Mouse (Mus musculus): ENCODE results near the gene Xxylt1. TPM values are rescaled to one million over a fixed set of nuclear protein-coding genes. Genes with fewer than 3 reads are reported as not detected.

Xxylt1 gene
- polyA plus RNA-seq, 1 experiment = 2.7 TPM

DNA sequence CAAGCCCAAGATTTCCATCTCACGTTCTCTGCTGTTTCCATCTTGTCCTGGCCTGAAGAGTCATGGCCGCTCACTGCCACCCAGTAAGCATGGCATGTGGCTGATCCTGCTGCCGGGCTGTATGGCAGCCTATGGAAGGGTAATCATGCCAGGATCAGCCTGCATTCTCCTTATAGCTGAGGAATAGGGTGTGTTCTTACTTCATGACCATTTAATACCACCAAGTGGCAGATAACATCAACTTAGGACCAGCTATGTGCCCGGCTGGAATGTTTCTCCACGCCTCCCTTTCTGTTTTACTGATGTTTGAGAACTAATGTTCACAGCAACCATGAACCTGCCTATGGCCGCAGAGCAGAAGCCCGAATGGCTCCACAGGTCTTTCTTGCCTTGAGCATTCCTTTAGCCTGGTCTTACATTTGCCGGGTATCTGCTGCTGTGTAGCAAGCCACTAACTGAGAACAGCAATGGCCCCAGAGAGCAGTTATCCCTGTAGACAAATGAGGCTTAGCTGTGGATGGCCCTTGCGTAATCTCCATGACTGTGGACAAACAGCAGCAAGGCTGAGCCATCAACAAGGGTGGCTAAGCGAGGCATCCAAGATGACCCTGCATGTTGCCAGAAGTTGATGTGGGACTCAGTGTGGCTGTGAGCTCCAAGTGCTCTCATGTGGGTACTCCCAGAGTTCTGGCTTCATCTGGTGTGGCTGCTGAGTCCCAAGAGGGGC is 63.4 kb downstream of the Xxylt1 start:
- Histone ChIP-seq H3K4me1 (ENCODE audit: control insufficient read depth, insufficient read depth, low read length) (peaks cover 12% of the 10 kb centered on the region), H3K27ac (ENCODE audit: control insufficient read depth, insufficient read depth, low read depth, low read length, poor library complexity) (no peak overlapping the region), H3K4me3 (replicated peaks; ENCODE audit: control insufficient read depth, low read depth, low read length) (no peak overlapping the region)
- 77% methylated on average over 10 of the region's 10 CpGs for WGBS
- no peak for TF ChIP-seq POLR2A (IDR thresholded peaks at IDR 0.05; ENCODE audit: borderline replicate concordance, control insufficient read depth, low read depth, low read length)
- no peak for TF ChIP-seq CTCF (IDR thresholded peaks at IDR 0.05; ENCODE audit: control insufficient read depth, insufficient read depth, low read length)

DNA sequence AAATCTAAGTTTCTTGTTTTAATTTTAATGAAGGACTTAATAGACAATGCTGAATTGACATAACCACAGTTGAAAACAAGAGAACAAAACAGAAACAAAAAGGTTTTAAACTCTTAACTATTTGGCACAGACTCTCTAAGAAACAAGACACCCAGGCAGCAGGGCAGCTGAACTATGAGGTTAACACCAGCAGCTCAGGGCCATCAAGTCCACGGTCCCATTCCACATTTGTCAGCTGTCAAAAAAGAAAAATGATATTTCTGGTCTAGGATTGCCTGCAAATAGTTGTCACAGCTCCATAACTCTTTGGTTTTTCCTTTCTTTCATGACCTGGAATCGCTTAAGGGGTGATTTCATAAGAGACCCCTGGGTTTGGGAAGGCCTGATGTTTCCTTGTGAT is 64.6 kb downstream of the Xxylt1 start:
- Histone ChIP-seq H3K27ac (ENCODE audit: control insufficient read depth, insufficient read depth, low read depth, low read length, poor library complexity) (no peak overlapping the region), H3K4me1 (ENCODE audit: control insufficient read depth, insufficient read depth, low read length) (peaks cover 7% of the 10 kb centered on the region), H3K4me3 (replicated peaks; ENCODE audit: control insufficient read depth, low read depth, low read length) (no peak overlapping the region)
- 73% methylated on average over 2 of the region's 2 CpGs for WGBS
- TF ChIP-seq POLR2A (IDR thresholded peaks at IDR 0.05; ENCODE audit: borderline replicate concordance, control insufficient read depth, low read depth, low read length) (no peak), CTCF (IDR thresholded peaks at IDR 0.05; ENCODE audit: control insufficient read depth, insufficient read depth, low read length) (no peak)

GRCm38 (mm10) chr16:31016169-31016568 is 65.1 kb downstream of the Xxylt1 start:
- no peak overlapping the region for H3K27ac ChIP-seq (ENCODE audit: control insufficient read depth, insufficient read depth, low read depth, low read length, poor library complexity)
- 65% methylated on average over 8 of the region's 8 CpGs for WGBS
- no peak overlapping the region for H3K4me3 ChIP-seq (replicated peaks; ENCODE audit: control insufficient read depth, low read depth, low read length)
- TF ChIP-seq CTCF (IDR thresholded peaks at IDR 0.05; ENCODE audit: control insufficient read depth, insufficient read depth, low read length) = peak; percentile 51; the same call in 1 of the 2 replicates
- no peak for TF ChIP-seq POLR2A (IDR thresholded peaks at IDR 0.05; ENCODE audit: borderline replicate concordance, control insufficient read depth, low read depth, low read length)
- H3K4me1 ChIP-seq (ENCODE audit: control insufficient read depth, insufficient read depth, low read length) = peaks cover 2% of the 10 kb centered on the region

- Histone ChIP-seq H3K4me3 (replicated peaks; ENCODE audit: control insufficient read depth, low read depth, low read length) (no peak overlapping the region), H3K4me1 (ENCODE audit: control insufficient read depth, insufficient read depth, low read length) (no peaks in the 10 kb centered on the region), H3K27ac (ENCODE audit: control insufficient read depth, insufficient read depth, low read depth, low read length, poor library complexity) (no peak overlapping the region)
- WGBS = 83% methylated on average over 1 of the region's 1 CpGs
- no peak for TF ChIP-seq CTCF (IDR thresholded peaks at IDR 0.05; ENCODE audit: control insufficient read depth, insufficient read depth, low read length)
- TF ChIP-seq POLR2A (IDR thresholded peaks at IDR 0.05; ENCODE audit: borderline replicate concordance, control insufficient read depth, low read depth, low read length) = no peak
These were observed 66.0 kb downstream of the Xxylt1 start for GRCm38 (mm10) chr16:31015271-31015670.

DNA sequence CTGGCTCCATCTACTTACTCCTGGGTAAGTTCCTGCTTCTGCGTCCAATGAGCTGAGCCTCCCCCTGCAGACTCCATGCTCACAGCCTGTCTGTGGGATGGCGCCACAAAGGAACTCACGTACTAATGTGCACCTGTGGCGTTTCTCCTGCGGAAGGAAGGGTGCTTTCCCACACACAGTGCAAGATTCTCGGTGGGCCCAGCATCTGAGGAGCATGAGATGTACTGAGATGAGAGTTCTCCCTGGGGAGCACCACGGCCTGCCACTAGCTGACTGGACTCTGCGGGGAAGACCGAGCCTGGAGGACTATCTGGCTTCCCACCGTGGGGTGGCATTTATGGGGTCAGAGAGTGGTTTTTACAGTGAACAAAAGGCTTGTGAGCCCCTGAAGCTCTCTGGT is 69.0 kb downstream of the Xxylt1 start:
- 77% methylated on average over 10 of the region's 10 CpGs for WGBS

DNA sequence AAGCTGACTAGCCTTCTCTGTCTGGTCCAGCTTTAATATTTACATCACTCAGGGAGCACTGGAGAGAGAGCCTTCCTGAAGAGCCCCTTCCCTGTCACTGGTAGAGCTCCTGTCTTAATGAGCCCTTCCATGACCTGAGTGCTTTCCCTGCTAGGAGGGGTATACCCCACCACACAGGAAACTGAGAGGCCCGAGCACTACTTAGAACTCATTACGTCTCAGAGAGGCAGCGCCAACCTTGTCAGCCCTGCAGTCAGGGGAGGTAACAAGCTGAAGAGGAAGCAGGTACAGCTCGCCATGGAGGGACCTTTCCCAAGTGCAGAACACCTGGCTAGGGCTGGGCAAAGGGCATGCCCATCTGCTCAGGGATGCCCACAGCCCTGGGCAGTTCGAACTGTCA is 70.8 kb downstream of the Xxylt1 start:
- Histone ChIP-seq H3K4me3 (replicated peaks; ENCODE audit: control insufficient read depth, low read depth, low read length) (no peak overlapping the region), H3K4me1 (ENCODE audit: control insufficient read depth, insufficient read depth, low read length) (no peaks in the 10 kb centered on the region), H3K27ac (ENCODE audit: control insufficient read depth, insufficient read depth, low read depth, low read length, poor library complexity) (no peak overlapping the region)
- TF ChIP-seq CTCF (IDR thresholded peaks at IDR 0.05; ENCODE audit: control insufficient read depth, insufficient read depth, low read length) = no peak
- TF ChIP-seq POLR2A (IDR thresholded peaks at IDR 0.05; ENCODE audit: borderline replicate concordance, control insufficient read depth, low read depth, low read length) = no peak
- 56% methylated on average over 5 of the region's 5 CpGs for WGBS

More for the DNA sequence above, 69.0 kb downstream of the Xxylt1 start:
- no peak for TF ChIP-seq CTCF (IDR thresholded peaks at IDR 0.05; ENCODE audit: control insufficient read depth, insufficient read depth, low read length)
- no peak for TF ChIP-seq POLR2A (IDR thresholded peaks at IDR 0.05; ENCODE audit: borderline replicate concordance, control insufficient read depth, low read depth, low read length)
- Histone ChIP-seq H3K4me3 (replicated peaks; ENCODE audit: control insufficient read depth, low read depth, low read length) (no peak overlapping the region), H3K4me1 (ENCODE audit: control insufficient read depth, insufficient read depth, low read length) (no peaks in the 10 kb centered on the region), H3K27ac (ENCODE audit: control insufficient read depth, insufficient read depth, low read depth, low read length, poor library complexity) (no peak overlapping the region)

- WGBS = 66% methylated on average over 7 of the region's 7 CpGs
- TF ChIP-seq CTCF (IDR thresholded peaks at IDR 0.05; ENCODE audit: control insufficient read depth, insufficient read depth, low read length) (no peak), POLR2A (IDR thresholded peaks at IDR 0.05; ENCODE audit: borderline replicate concordance, control insufficient read depth, low read depth, low read length) (no peak)
- Histone ChIP-seq H3K4me3 (replicated peaks; ENCODE audit: control insufficient read depth, low read depth, low read length) (no peak overlapping the region), H3K4me1 (ENCODE audit: control insufficient read depth, insufficient read depth, low read length) (no peaks in the 10 kb centered on the region), H3K27ac (ENCODE audit: control insufficient read depth, insufficient read depth, low read depth, low read length, poor library complexity) (no peak overlapping the region)
These were observed 72.9 kb downstream of the Xxylt1 start for GRCm38 (mm10) chr16:31008326-31008725.

DNA sequence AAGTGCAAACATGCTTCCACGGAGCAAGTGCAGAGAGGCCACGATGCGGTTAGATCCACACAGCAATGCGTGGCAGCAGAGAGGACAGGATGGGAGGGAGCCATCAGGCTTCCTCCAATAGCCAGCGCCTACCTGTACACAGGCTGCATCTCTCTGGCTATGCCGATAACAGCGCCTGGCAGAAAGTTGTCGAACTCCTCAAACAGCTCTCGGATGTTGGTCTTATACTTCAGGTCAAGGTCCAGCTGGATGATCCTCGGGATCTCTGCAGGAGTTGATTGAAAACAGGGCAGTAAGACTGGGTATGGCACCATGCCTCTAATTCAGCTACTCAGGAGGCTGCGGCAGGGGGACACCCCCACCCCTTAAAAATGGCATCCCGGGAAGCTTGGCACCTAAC is 73.7 kb downstream of the Xxylt1 start:
- WGBS = 91% methylated on average over 12 of the region's 12 CpGs
- peaks cover 2% of the 10 kb centered on the region for H3K4me1 ChIP-seq (ENCODE audit: control insufficient read depth, insufficient read depth, low read length)
- no peak for TF ChIP-seq POLR2A (IDR thresholded peaks at IDR 0.05; ENCODE audit: borderline replicate concordance, control insufficient read depth, low read depth, low read length)
- no peak for TF ChIP-seq CTCF (IDR thresholded peaks at IDR 0.05; ENCODE audit: control insufficient read depth, insufficient read depth, low read length)
- no peak overlapping the region for H3K27ac ChIP-seq (ENCODE audit: control insufficient read depth, insufficient read depth, low read depth, low read length, poor library complexity)
- no peak overlapping the region for H3K4me3 ChIP-seq (replicated peaks; ENCODE audit: control insufficient read depth, low read depth, low read length)
